Mouse (Mus musculus): ENCODE measurements around the gene Hint1.
A peak's percentile ranks its signal among the peaks of the same experiment; 100 is the strongest.
"Not testable (repeated sequence)": the region's sequence is repeated elsewhere in the genome, so short reads cannot be mapped to it uniquely, and the experiment has no call there.

Hint1 gene

GRCm38 (mm10) chr11:54866119-54867048 is at the start of gene Hint1:
TSS of gene Hint1 (plus strand) at chr11:54866383.
- DNase-seq (ENCODE audit: low spot score), result peak; percentile 87

GRCm38 (mm10) chr11:54817449-54817848 is 48.7 kb upstream of the Hint1 start:
- peak; percentile 15 for DNase-seq (ENCODE audit: low spot score)

GRCm38 (mm10) chr11:54819489-54819888 is 46.7 kb upstream of the Hint1 start:
- peak; percentile 41 for DNase-seq (ENCODE audit: low spot score)

GRCm38 (mm10) chr11:54823467-54823866 is 42.7 kb upstream of the Hint1 start:
- DNase-seq (ENCODE audit: low spot score), result no peak

- no peak for DNase-seq (ENCODE audit: low spot score)
These were observed 40.4 kb upstream of the Hint1 start for GRCm38 (mm10) chr11:54825774-54826173.

- DNase-seq (ENCODE audit: low spot score), result no peak
These were observed 39.4 kb upstream of the Hint1 start for GRCm38 (mm10) chr11:54826819-54827218.

GRCm38 (mm10) chr11:54833833-54834232 is 32.4 kb upstream of the Hint1 start:
- DNase-seq (ENCODE audit: low spot score), result no peak

GRCm38 (mm10) chr11:54834596-54834995 is 31.6 kb upstream of the Hint1 start:
- no peak for DNase-seq (ENCODE audit: low spot score)

- DNase-seq (ENCODE audit: low spot score), result peak; percentile 17
These were observed 30.1 kb upstream of the Hint1 start for GRCm38 (mm10) chr11:54836106-54836505.

- no peak for DNase-seq (ENCODE audit: low spot score)
These were observed 26.5 kb upstream of the Hint1 start for GRCm38 (mm10) chr11:54839696-54840095.

GRCm38 (mm10) chr11:54840891-54841290 is 25.3 kb upstream of the Hint1 start:
- DNase-seq (ENCODE audit: low spot score), result no peak

GRCm38 (mm10) chr11:54844424-54844823 is 21.8 kb upstream of the Hint1 start:
- DNase-seq (ENCODE audit: low spot score), result no peak

GRCm38 (mm10) chr11:54844959-54845358 is 21.2 kb upstream of the Hint1 start:
- DNase-seq (ENCODE audit: low spot score), result no peak

- no peak for DNase-seq (ENCODE audit: low spot score)
These were observed 20.4 kb upstream of the Hint1 start for GRCm38 (mm10) chr11:54845470-54846442.

GRCm38 (mm10) chr11:54849961-54850758 is 16.0 kb upstream of the Hint1 start:
- no peak for DNase-seq (ENCODE audit: low spot score)

- no peak for DNase-seq (ENCODE audit: low spot score)
These were observed 14.5 kb upstream of the Hint1 start for GRCm38 (mm10) chr11:54851656-54852055.

- not testable (repeated sequence) for DNase-seq (ENCODE audit: low spot score)
These were observed 7.3 kb upstream of the Hint1 start for GRCm38 (mm10) chr11:54858880-54859279.

GRCm38 (mm10) chr11:54859322-54860165 is 6.6 kb upstream of the Hint1 start:
- no peak for DNase-seq (ENCODE audit: low spot score)

GRCm38 (mm10) chr11:54860256-54861038 is 5.7 kb upstream of the Hint1 start, which contains the start of gene Lyrm7:
TSS of gene Lyrm7 (minus strand) at chr11:54860916.
- DNase-seq (ENCODE audit: low spot score), result peak; percentile 97
